Mouse (Mus musculus) spleen, adult 2 months (tissue): ENCODE data around the gene Prelid1.

Source experiments
- CTCF ChIP-seq: fragments of 200-500 bp; IDR thresholded peaks from 2 replicates; pipeline ENCODE4 v1.5.1; 2011; ENCODE audit warnings: mild to moderate bottlenecking, inconsistent platforms; ENCODE audit not compliant: insufficient read depth, insufficient read length, insufficient replicate concordance; ENCODE audit errors: extremely low read depth
- POLR2A ChIP-seq: fragments of 200-500 bp; IDR thresholded peaks from 2 replicates; pipeline ENCODE4 v1.6.1; 2011; ENCODE audit warnings: low read depth, low read length, inconsistent platforms

GRCm38 (mm10) chr13:55337341-55337975, 17.2 kb downstream of the Prelid1 start:
- TF ChIP-seq CTCF (no peak), POLR2A (no peak)
